Mouse (Mus musculus) liver, embryonic 14.5 days (tissue): Measurements from ENCODE around the gene Nbl1. TPM values are rescaled to one million over a fixed set of nuclear protein-coding genes. Genes with fewer than 3 reads are reported as not detected.

Source experiments
- ATAC-seq: fragments of 200-750 bp; cut with Nextera tagmentation; 2 replicates; pipeline ENCODE4 v1.8.0; 2017; ENCODE audit warnings: moderate number of reproducible peaks, mild to moderate bottlenecking, moderate library complexity; ENCODE audit not compliant: insufficient read depth
- DNase-seq, 3 experiments: peaks; one replicate each; pipeline ENCODE4 v3.0.0-alpha.2; 2012 to 2013; ENCODE audit warnings: low read depth in 3 of 3, low spot score in 3 of 3
- H3K27ac ChIP-seq: fragments of 300-500 bp; sonication (generic); 2 replicates; pipeline ENCODE4 v1.5.1; 2014; ENCODE audit warnings: moderate library complexity, mild to moderate bottlenecking, control low read depth, inconsistent platforms
- H3K27me3 ChIP-seq: fragments of 300-500 bp; sonication (generic); 2 replicates; pipeline ENCODE4 v1.6.1; 2014; ENCODE audit warnings: mild to moderate bottlenecking, low read length, moderate library complexity; ENCODE audit not compliant: control insufficient read depth, insufficient read depth
- H3K36me3 ChIP-seq: fragments of 300-500 bp; sonication (generic); replicated peaks from 2 replicates; pipeline ENCODE4 v1.6.1; 2014; ENCODE audit warnings: low read depth; ENCODE audit not compliant: control insufficient read depth, insufficient read depth
- H3K4me1 ChIP-seq, 2 experiments: fragments of 200-500 bp in 1 of 2; fragments of 300-500 bp in 1 of 2; sonication (generic) in 1 of 2; replicated peaks; 2 replicates each; pipeline ENCODE4 v1.6.1; 2012 to 2014; ENCODE audit warnings: antibody characterized with exemption in 1 of 2, inconsistent platforms in 1 of 2, low read length in 1 of 2; ENCODE audit not compliant: control insufficient read depth in 2 of 2, insufficient read depth in 2 of 2
- H3K4me2 ChIP-seq: fragments of 300-500 bp; sonication (generic); 2 replicates; pipeline ENCODE4 v1.6.1; 2014; ENCODE audit warnings: low read depth, mild to moderate bottlenecking, control low read depth, moderate library complexity
- H3K4me3 ChIP-seq, 2 experiments: fragments of 200-500 bp in 1 of 2; fragments of 300-500 bp in 1 of 2; sonication (generic) in 1 of 2; 2 replicates each; pipeline ENCODE4 v1.5.1; 2012 to 2014; ENCODE audit warnings: low read depth in 2 of 2, low read length in 2 of 2, mild to moderate bottlenecking in 2 of 2, control low read depth in 1 of 2, inconsistent platforms in 1 of 2, moderate library complexity in 1 of 2; ENCODE audit not compliant: insufficient read depth in 1 of 2
- H3K9ac ChIP-seq: fragments of 300-500 bp; sonication (generic); replicated peaks from 2 replicates; pipeline ENCODE4 v1.6.1; 2014; ENCODE audit warnings: mild to moderate bottlenecking, control low read depth, moderate library complexity
- H3K9me3 ChIP-seq: fragments of 300-500 bp; sonication (generic); 2 replicates; pipeline ENCODE4 v1.6.1; 2016; ENCODE audit warnings: low read length, mixed read lengths; ENCODE audit not compliant: control insufficient read depth
- CTCF ChIP-seq: IDR thresholded peaks from 2 replicates; pipeline ENCODE4 v1.5.1; 2016; ENCODE audit warnings: antibody characterized with exemption, low read depth, control low read depth
- EP300 ChIP-seq: IDR thresholded peaks from 2 replicates; pipeline ENCODE4 v1.6.1; 2016; ENCODE audit warnings: antibody characterized with exemption, low read depth
- WGBS: fragments of 180-500 bp; shearing (Covaris S2); extraction: QIAGEN DNeasy Blood & Tissue Kit; methylation state at CpG from one replicate; pipeline ENCODE4 v1.1.7; 2014; ENCODE audit not compliant: insufficient replicate concordance; 5-methylcytosine and 5-hydroxymethylcytosine counted together
- polyA plus RNA-seq, 2 experiments: library from polyadenylated mRNA; depleted of rRNA in 1 of 2; stranded (reverse) in 1 of 2; unstranded in 1 of 2; fragments of >200 nt; fragmentation: Nextera tagmentation in 1 of 2; extraction: Ambion mirVana in 1 of 2; gene quantifications; 2 replicates each; pipeline versions ENCODE4 v1.2.1 to v1.2.3; 2012 to 2014

Gene Nbl1
- polyA plus RNA-seq, 2 experiments = 0.80 to 0.91 TPM

DNA sequence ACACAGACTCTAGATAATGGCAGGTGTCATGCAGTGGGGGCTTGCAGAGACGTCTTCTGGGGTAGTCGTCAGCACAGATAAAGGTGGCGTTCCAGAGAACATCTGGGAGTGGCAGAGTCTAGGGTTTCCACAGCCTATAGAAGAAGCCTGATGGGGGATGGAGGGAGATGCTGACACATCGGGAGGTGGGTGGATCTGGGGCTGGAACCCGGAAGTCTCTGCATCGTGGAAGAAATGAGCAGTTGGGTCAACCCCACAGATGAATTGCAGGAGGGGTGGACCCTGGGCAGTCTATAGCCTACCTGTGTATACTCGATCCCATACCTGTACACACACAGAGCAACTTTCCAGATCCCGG, 58.8 kb downstream of the Nbl1 start:
- 53% methylated on average over 8 of the region's 8 CpGs for WGBS
- ATAC-seq (no peak), DNase-seq (no peak)
- H3K27ac ChIP-seq = no peak overlapping the region
- no peak overlapping the region for H3K4me3 ChIP-seq
- no peak overlapping the region for H3K9ac ChIP-seq
- H3K4me2 ChIP-seq = no peak overlapping the region
- no peaks in the 10 kb centered on the region for H3K4me1 ChIP-seq
- no peaks in the 10 kb centered on the region for H3K27me3 ChIP-seq
- no peaks in the 10 kb centered on the region for H3K9me3 ChIP-seq
- no peaks in the 10 kb centered on the region for H3K36me3 ChIP-seq
- no peak for TF ChIP-seq CTCF

DNA sequence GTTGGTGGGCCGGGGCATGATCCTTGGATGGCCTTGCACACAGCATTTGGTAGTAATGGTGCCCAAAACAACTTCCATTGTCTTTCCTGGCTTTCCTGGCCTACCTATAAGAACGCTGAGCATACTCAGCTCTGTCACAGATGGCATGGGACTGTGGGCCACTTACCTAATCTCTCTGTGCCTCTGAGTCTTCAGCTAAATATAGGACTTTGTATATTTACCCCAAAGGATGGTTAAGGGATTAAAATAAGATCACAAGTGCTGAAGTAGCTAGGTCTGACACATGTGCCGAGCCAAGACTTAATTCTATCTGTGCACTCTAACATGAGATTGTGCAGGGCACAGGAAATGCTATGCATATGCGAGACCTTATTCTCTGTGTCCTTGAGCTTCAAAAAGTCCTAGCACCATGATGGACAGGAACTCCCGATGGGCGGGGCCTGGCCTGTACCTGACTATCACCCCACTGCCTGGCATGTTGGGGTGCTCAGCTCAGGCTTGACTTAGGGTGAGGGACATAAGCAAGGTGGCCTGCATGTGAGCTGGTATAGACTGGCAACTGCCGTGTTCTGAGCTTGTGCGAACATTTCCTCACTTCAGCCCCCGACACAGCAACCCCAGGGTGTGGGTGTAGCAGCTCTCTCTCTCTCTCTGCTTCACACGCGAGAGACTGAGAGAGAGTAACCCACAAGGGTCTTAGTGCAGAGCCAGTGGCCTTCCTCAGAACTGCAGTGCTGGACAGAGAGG, 59.4 kb downstream of the Nbl1 start:
- Histone ChIP-seq H3K9me3 (no peaks in the 10 kb centered on the region), H3K4me2 (no peak overlapping the region), H3K27ac (no peak overlapping the region), H3K9ac (no peak overlapping the region), H3K36me3 (no peaks in the 10 kb centered on the region), H3K4me1 (no peaks in the 10 kb centered on the region), H3K27me3 (no peaks in the 10 kb centered on the region), H3K4me3 (no peak overlapping the region)
- ATAC-seq (no peak), DNase-seq (no peak)
- WGBS = 65% methylated on average over 11 of the region's 11 CpGs
- TF ChIP-seq CTCF (no peak), EP300 (no peak)

GRCm38 (mm10) chr4:139032521-139032920, 60.3 kb downstream of the Nbl1 start:
- no peaks in the 10 kb centered on the region for H3K9me3 ChIP-seq
- TF ChIP-seq CTCF = no peak
- no peak for TF ChIP-seq EP300
- no peaks in the 10 kb centered on the region for H3K36me3 ChIP-seq
- whole genome bisulfite sequencing = 64% methylated on average over 12 of the region's 12 CpGs
- DNase-seq (no peak), ATAC-seq (no peak)
- H3K4me1 ChIP-seq = no peaks in the 10 kb centered on the region
- no peak overlapping the region for H3K4me2 ChIP-seq
- H3K27me3 ChIP-seq = no peaks in the 10 kb centered on the region
- no peak overlapping the region for H3K9ac ChIP-seq
- H3K4me3 ChIP-seq = no peak overlapping the region
- no peak overlapping the region for H3K27ac ChIP-seq

Other genes starting within 250 kb of the Nbl1 start
- not detected in 2 replicates for gene Pla2g5, start 229.5 kb downstream of the Nbl1 start, polyA plus RNA-seq (2012; rRNA removed)
- not detected in 2 replicates for gene Pla2g5, start 229.5 kb downstream of the Nbl1 start, polyA plus RNA-seq (2014; fragmentation: Nextera tagmentation; extraction: Ambion mirVana)
- not detected in 2 replicates for gene Gm13030, start 219.0 kb downstream of the Nbl1 start, polyA plus RNA-seq (2012; rRNA removed)
- not detected in 2 replicates for gene Gm13030, start 219.0 kb downstream of the Nbl1 start, polyA plus RNA-seq (2014; fragmentation: Nextera tagmentation; extraction: Ambion mirVana)
- not detected in 2 replicates for gene Pla2g2e, start 215.1 kb downstream of the Nbl1 start, polyA plus RNA-seq (2012; rRNA removed)
- gene Pla2g2e, start 215.1 kb downstream of the Nbl1 start, polyA plus RNA-seq (2014; fragmentation: Nextera tagmentation; extraction: Ambion mirVana) = not detected in 2 replicates
- gene Otud3, start 179.0 kb downstream of the Nbl1 start, polyA plus RNA-seq (2012; rRNA removed) = 1.1 and 1.5 TPM in 2 replicates
- gene Otud3, start 179.0 kb downstream of the Nbl1 start, polyA plus RNA-seq (2014; fragmentation: Nextera tagmentation; extraction: Ambion mirVana) = 0.75 and 0.94 TPM in 2 replicates
- 0.13 and 0.21 TPM in 2 replicates for gene Rnf186, start 125.9 kb downstream of the Nbl1 start, polyA plus RNA-seq (2012; rRNA removed)
- 0.18 and 0.25 TPM in 2 replicates for gene Rnf186, start 125.9 kb downstream of the Nbl1 start, polyA plus RNA-seq (2014; fragmentation: Nextera tagmentation; extraction: Ambion mirVana)
- gene Tmco4, start 120.1 kb downstream of the Nbl1 start, polyA plus RNA-seq (2012; rRNA removed) = 2.1 TPM in 2 replicates
- gene Tmco4, start 120.1 kb downstream of the Nbl1 start, polyA plus RNA-seq (2014; fragmentation: Nextera tagmentation; extraction: Ambion mirVana) = 1.2 and 2.7 TPM in 2 replicates
- gene Htr6, start 17.4 kb downstream of the Nbl1 start, polyA plus RNA-seq (2012; rRNA removed) = not detected in 2 replicates
- not detected in 2 replicates for gene Htr6, start 17.4 kb downstream of the Nbl1 start, polyA plus RNA-seq (2014; fragmentation: Nextera tagmentation; extraction: Ambion mirVana)
- gene Minos1, start 38.1 kb upstream of the Nbl1 start, polyA plus RNA-seq (2012; rRNA removed) = 29.1 and 94.0 TPM in 2 replicates
- gene Minos1, start 38.1 kb upstream of the Nbl1 start, polyA plus RNA-seq (2014; fragmentation: Nextera tagmentation; extraction: Ambion mirVana) = 391 and 424 TPM in 2 replicates
- gene Capzb, start 99.9 kb upstream of the Nbl1 start, polyA plus RNA-seq (2012; rRNA removed) = 55.4 and 63.0 TPM in 2 replicates
- 105 and 110 TPM in 2 replicates for gene Capzb, start 99.9 kb upstream of the Nbl1 start, polyA plus RNA-seq (2014; fragmentation: Nextera tagmentation; extraction: Ambion mirVana)
- gene Pqlc2, start 217.7 kb upstream of the Nbl1 start, polyA plus RNA-seq (2012; rRNA removed) = 7.9 and 8.1 TPM in 2 replicates
- gene Pqlc2, start 217.7 kb upstream of the Nbl1 start, polyA plus RNA-seq (2014; fragmentation: Nextera tagmentation; extraction: Ambion mirVana) = 8.6 and 9.7 TPM in 2 replicates
- 8.3 and 9.8 TPM in 2 replicates for gene Akr7a5, start 217.8 kb upstream of the Nbl1 start, polyA plus RNA-seq (2012; rRNA removed)
- 28.4 and 34.2 TPM in 2 replicates for gene Akr7a5, start 217.8 kb upstream of the Nbl1 start, polyA plus RNA-seq (2014; fragmentation: Nextera tagmentation; extraction: Ambion mirVana)